In genomic region chr15:72381744-72382143, GRCm38 (mm10) we compare ENCODE assay signal across 11 mouse cellular contexts.
"Had no signal": no experiment of that assay in that cellular context is flagged by ENCODE, and none has a peak within 500 bp of the region (broad histone marks: within the 10 kb centered on the region; RNA-seq: fewer than 3 reads in every experiment).

No protein-coding gene starts in this region.

- H3K36me3 ChIP-seq: limb, embryonic 13.5 days; liver, embryonic 15.5 days had no signal

- H3K27me3 ChIP-seq: limb, embryonic 13.5 days; liver, embryonic 15.5 days had no signal

- DNase-seq: kidney, postnatal 14 days; lung, adult 2 months; lung, postnatal 36 days; right cerebral cortex, postnatal 4 days; spleen, adult 18-20 months; thymus, adult 18-20 months; thymus, postnatal 14 days had no signal

- H3K4me1 ChIP-seq: limb, embryonic 13.5 days; liver, embryonic 15.5 days had no signal

- H3K9me3 ChIP-seq: limb, embryonic 13.5 days; liver, embryonic 15.5 days had no signal

- H3K4me3 ChIP-seq: limb, embryonic 13.5 days; liver, embryonic 15.5 days had no signal

- H3K4me2 ChIP-seq: limb, embryonic 13.5 days; liver, embryonic 11.5 days; liver, embryonic 15.5 days had no signal

- H3K27ac ChIP-seq: limb, embryonic 13.5 days; liver, embryonic 15.5 days had no signal

- ATAC-seq: lung, postnatal 0 days had no signal

- H3K9ac ChIP-seq: limb, embryonic 13.5 days; liver, embryonic 15.5 days had no signal
